In the genomic region with DNA sequence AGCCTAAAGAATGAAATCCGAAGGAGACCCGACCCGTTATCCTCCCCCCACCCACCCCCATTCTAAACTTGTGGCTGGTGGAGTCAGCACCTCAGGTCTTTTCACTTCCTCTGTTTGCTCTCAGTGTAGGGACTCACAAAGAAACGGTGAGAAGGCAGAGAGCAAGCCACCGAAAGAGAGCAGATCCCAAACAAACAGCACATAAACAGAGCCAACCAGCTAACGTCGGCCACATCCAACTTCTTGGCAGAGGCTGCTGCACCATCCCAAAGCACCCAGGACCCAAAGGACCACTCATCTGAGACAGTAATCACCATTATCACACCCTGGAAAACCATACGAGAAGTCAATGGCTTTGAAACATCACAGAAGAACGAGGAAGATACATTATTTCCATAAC, we compare ENCODE assay signal across 8 mouse cellular contexts. TPM values are rescaled to one million over a fixed set of nuclear protein-coding genes. Genes with fewer than 3 reads are reported as not detected.
A peak's percentile ranks its signal among the peaks of the same experiment; 100 is the strongest.
DNase-seq lines count a peak whose midpoint lies in the region; ATAC-seq and TF ChIP-seq lines count a peak whose summit lies in the region.

No protein-coding gene starts in this region.

- peak overlapping the region; percentile 15; the same call in 1 of the 2 replicates for H3K9ac ChIP-seq in neural tube, embryonic 11.5 days (ENCODE audit: low read length)
- peak overlapping the region; percentile 94 for H3K9ac ChIP-seq in forebrain, embryonic 11.5 days (ENCODE audit: low read length)
- H3K9ac ChIP-seq in limb, embryonic 15.5 days = peak overlapping the region; percentile 80
- peak overlapping the region; percentile 74 for H3K9ac ChIP-seq in stomach, postnatal 0 days (ENCODE audit: low read length)

- 56% methylated on average over 9 of the region's 9 CpGs for WGBS in neural tube, embryonic 11.5 days
- WGBS in forebrain, embryonic 11.5 days = 50% methylated on average over 9 of the region's 9 CpGs
- WGBS in limb, embryonic 15.5 days = 31% methylated on average over 9 of the region's 9 CpGs
- 8% methylated on average over 9 of the region's 9 CpGs for WGBS in stomach, postnatal 0 days

- no peak for ATAC-seq in neural tube, embryonic 11.5 days (ENCODE audit: insufficient read depth, low FRiP score, low TSS enrichment)
- no peak for ATAC-seq in forebrain, embryonic 11.5 days (replicated peaks; ENCODE audit: low FRiP score)
- no peak for ATAC-seq in limb, embryonic 15.5 days (ENCODE audit: insufficient number of reproducible peaks, low FRiP score, low TSS enrichment, low read depth)
- no peak for ATAC-seq in stomach, postnatal 0 days (ENCODE audit: low FRiP score, low TSS enrichment)
- ATAC-seq in megakaryocyte progenitor cell, adult 5-6 weeks (replicated peaks; ENCODE audit: poor library complexity) = no peak

- peaks cover 6% of the 10 kb centered on the region; the same call in 1 of the 2 replicates for H3K36me3 ChIP-seq in neural tube, embryonic 11.5 days (ENCODE audit: control insufficient read depth, insufficient read depth, low read length)
- H3K36me3 ChIP-seq in forebrain, embryonic 11.5 days (ENCODE audit: control insufficient read depth, insufficient read depth, low read length) = no peaks in the 10 kb centered on the region; the same call in 1 of the 2 replicates
- peaks cover 26% of the 10 kb centered on the region for H3K36me3 ChIP-seq in limb, embryonic 15.5 days
- H3K36me3 ChIP-seq in stomach, postnatal 0 days (ENCODE audit: control insufficient read depth, insufficient read depth, low read length) = 0 out of 2 replicates have a peak, but pooled peaks cover under 1% of the 10 kb centered on the region

- no peak overlapping the region for H3K27ac ChIP-seq in neural tube, embryonic 11.5 days (ENCODE audit: low read depth, low read length)
- no peak overlapping the region for H3K27ac ChIP-seq in forebrain, embryonic 11.5 days (ENCODE audit: low read depth, low read length)
- H3K27ac ChIP-seq in limb, embryonic 15.5 days = peak overlapping the region; percentile 86; the same call in 1 of the 2 replicates
- H3K27ac ChIP-seq in stomach, postnatal 0 days (replicated peaks) = peak overlapping the region; percentile 72; the same call in 1 of the 2 replicates

- no peaks in the 10 kb centered on the region for H3K9me3 ChIP-seq in neural tube, embryonic 11.5 days (ENCODE audit: control insufficient read depth, low read length)
- H3K9me3 ChIP-seq in forebrain, embryonic 11.5 days (ENCODE audit: control insufficient read depth, low read length) = no peaks in the 10 kb centered on the region
- H3K9me3 ChIP-seq in limb, embryonic 15.5 days = no peaks in the 10 kb centered on the region
- no peaks in the 10 kb centered on the region for H3K9me3 ChIP-seq in stomach, postnatal 0 days (ENCODE audit: control insufficient read depth, low read length)

- peak overlapping the region; percentile 82 for H3K4me3 ChIP-seq in neural tube, embryonic 11.5 days (ENCODE audit: low read depth, low read length)
- H3K4me3 ChIP-seq in forebrain, embryonic 11.5 days (ENCODE audit: low read depth, low read length) = peak overlapping the region; percentile 85
- peak overlapping the region; percentile 80 for H3K4me3 ChIP-seq in limb, embryonic 15.5 days
- H3K4me3 ChIP-seq in stomach, postnatal 0 days (ENCODE audit: low read depth, low read length) = peak overlapping the region; percentile 72

- peaks cover 11% of the 10 kb centered on the region; the same call in 1 of the 2 replicates for H3K4me1 ChIP-seq in neural tube, embryonic 11.5 days (ENCODE audit: control insufficient read depth, insufficient read depth, low read length)
- H3K4me1 ChIP-seq in forebrain, embryonic 11.5 days (replicated peaks; ENCODE audit: control insufficient read depth, insufficient read depth, low read length) = peaks cover 6% of the 10 kb centered on the region
- H3K4me1 ChIP-seq in limb, embryonic 15.5 days = peaks cover 28% of the 10 kb centered on the region
- H3K4me1 ChIP-seq in stomach, postnatal 0 days (replicated peaks; ENCODE audit: control insufficient read depth, insufficient read depth) = peaks cover 6% of the 10 kb centered on the region

- H3K27me3 ChIP-seq in neural tube, embryonic 11.5 days (ENCODE audit: control insufficient read depth, insufficient read depth, low read length) = no peaks in the 10 kb centered on the region
- H3K27me3 ChIP-seq in forebrain, embryonic 11.5 days (ENCODE audit: control insufficient read depth, insufficient read depth, low read length) = no peaks in the 10 kb centered on the region
- H3K27me3 ChIP-seq in limb, embryonic 15.5 days = no peaks in the 10 kb centered on the region
- H3K27me3 ChIP-seq in stomach, postnatal 0 days (ENCODE audit: control insufficient read depth, insufficient read depth, low read length) = no peaks in the 10 kb centered on the region

- TF ChIP-seq CTCF in stomach, postnatal 0 days (IDR thresholded peaks at IDR 0.05; ENCODE audit: low read depth) = no peak

- TF ChIP-seq EP300 in stomach, postnatal 0 days (optimal IDR thresholded peaks at IDR 0.05) = no peak

- DNase-seq in neural tube, embryonic 11.5 days (ENCODE audit: low spot score) = no peak
- DNase-seq in neural tube, embryonic 10.5 days (ENCODE audit: extremely low spot score, low spot score) = no peak
- DNase-seq in forebrain, embryonic 11.5 days (ENCODE audit: low spot score) = no peak
- DNase-seq in stomach, postnatal 0 days (ENCODE audit: low spot score) = no peak
- DNase-seq in left cerebral cortex, adult 9 months (ENCODE audit: low spot score in 2 of 2) = no peak
- DNase-seq in embryo, embryonic 10.5 days (ENCODE audit: low spot score) = no peak

- peak overlapping the region; percentile 69 for H3K4me2 ChIP-seq in neural tube, embryonic 11.5 days (ENCODE audit: low read depth)
- H3K4me2 ChIP-seq in forebrain, embryonic 11.5 days (ENCODE audit: low read depth, low read length, severe bottlenecking) = peak overlapping the region; percentile 91
- peak overlapping the region; percentile 62 for H3K4me2 ChIP-seq in limb, embryonic 15.5 days
- peak overlapping the region; percentile 73 for H3K4me2 ChIP-seq in stomach, postnatal 0 days (replicated peaks; ENCODE audit: low read depth)

RNA-seq across cellular contexts. Expression of a gene that starts 1.1 kb away (rescaled TPM):
- polyA plus RNA-seq in neural tube, embryonic 11.5 days (2014; fragmentation: Nextera tagmentation; extraction: Ambion mirVana) = 2.0 and 2.8 TPM in 2 replicates
- polyA plus RNA-seq in forebrain, embryonic 11.5 days (2014; fragmentation: Nextera tagmentation; extraction: Ambion mirVana) = 1.8 and 1.9 TPM in 2 replicates
- 1.7 and 2.2 TPM in 2 replicates for polyA plus RNA-seq in limb, embryonic 15.5 days (2015; fragmentation: Nextera tagmentation; extraction: Ambion mirVana)
- polyA plus RNA-seq in stomach, postnatal 0 days (2015; fragmentation: Nextera tagmentation; extraction: Ambion mirVana) = 0.73 and 0.75 TPM in 2 replicates
- 16.9 and 17.6 TPM in 2 replicates for total RNA-seq in megakaryocyte progenitor cell, adult 5-6 weeks (2015)
- 17.2 and 28.6 TPM in 2 replicates for total RNA-seq in megakaryocyte progenitor cell, adult 5-6 weeks (2017)

RNA-seq across cellular contexts. Expression of a gene that starts 22.9 kb away (rescaled TPM):
- polyA plus RNA-seq in neural tube, embryonic 11.5 days (2014; fragmentation: Nextera tagmentation; extraction: Ambion mirVana) = 13.3 and 13.7 TPM in 2 replicates
- polyA plus RNA-seq in forebrain, embryonic 11.5 days (2014; fragmentation: Nextera tagmentation; extraction: Ambion mirVana) = 16.3 and 19.5 TPM in 2 replicates
- 17.3 and 19.1 TPM in 2 replicates for polyA plus RNA-seq in limb, embryonic 15.5 days (2015; fragmentation: Nextera tagmentation; extraction: Ambion mirVana)
- 9.0 TPM in 2 replicates for polyA plus RNA-seq in stomach, postnatal 0 days (2015; fragmentation: Nextera tagmentation; extraction: Ambion mirVana)
- 8.8 and 9.3 TPM in 2 replicates for total RNA-seq in megakaryocyte progenitor cell, adult 5-6 weeks (2015)
- 16.7 and 19.2 TPM in 2 replicates for total RNA-seq in megakaryocyte progenitor cell, adult 5-6 weeks (2017)

RNA-seq across cellular contexts. Expression of a gene that starts 32.3 kb away (rescaled TPM):
- not detected in 2 replicates for polyA plus RNA-seq in neural tube, embryonic 11.5 days (2014; fragmentation: Nextera tagmentation; extraction: Ambion mirVana)
- polyA plus RNA-seq in forebrain, embryonic 11.5 days (2014; fragmentation: Nextera tagmentation; extraction: Ambion mirVana) = 0.44 TPM in 1 of 2 replicates, not detected in the other
- 0.35 TPM in 1 of 2 replicates, not detected in the other for polyA plus RNA-seq in limb, embryonic 15.5 days (2015; fragmentation: Nextera tagmentation; extraction: Ambion mirVana)
- polyA plus RNA-seq in stomach, postnatal 0 days (2015; fragmentation: Nextera tagmentation; extraction: Ambion mirVana) = not detected in 2 replicates
- total RNA-seq in megakaryocyte progenitor cell, adult 5-6 weeks (2015) = 0.64 TPM in 1 of 2 replicates, not detected in the other
- 0.30 TPM in 1 of 2 replicates, not detected in the other for total RNA-seq in megakaryocyte progenitor cell, adult 5-6 weeks (2017)

RNA-seq across cellular contexts. Expression of a gene that starts 38.8 kb away (rescaled TPM):
- polyA plus RNA-seq in neural tube, embryonic 11.5 days (2014; fragmentation: Nextera tagmentation; extraction: Ambion mirVana) = 453 and 457 TPM in 2 replicates
- 400 and 454 TPM in 2 replicates for polyA plus RNA-seq in forebrain, embryonic 11.5 days (2014; fragmentation: Nextera tagmentation; extraction: Ambion mirVana)
- 447 and 586 TPM in 2 replicates for polyA plus RNA-seq in limb, embryonic 15.5 days (2015; fragmentation: Nextera tagmentation; extraction: Ambion mirVana)
- 585 and 586 TPM in 2 replicates for polyA plus RNA-seq in stomach, postnatal 0 days (2015; fragmentation: Nextera tagmentation; extraction: Ambion mirVana)
- total RNA-seq in megakaryocyte progenitor cell, adult 5-6 weeks (2015) = 1,765 and 1,897 TPM in 2 replicates
- 1,416 and 1,747 TPM in 2 replicates for total RNA-seq in megakaryocyte progenitor cell, adult 5-6 weeks (2017)

RNA-seq across cellular contexts. Expression of a gene that starts 40.2 kb away (rescaled TPM):
- polyA plus RNA-seq in neural tube, embryonic 11.5 days (2014; fragmentation: Nextera tagmentation; extraction: Ambion mirVana) = 545 and 553 TPM in 2 replicates
- polyA plus RNA-seq in forebrain, embryonic 11.5 days (2014; fragmentation: Nextera tagmentation; extraction: Ambion mirVana) = 463 and 510 TPM in 2 replicates
- polyA plus RNA-seq in limb, embryonic 15.5 days (2015; fragmentation: Nextera tagmentation; extraction: Ambion mirVana) = 413 and 414 TPM in 2 replicates
- polyA plus RNA-seq in stomach, postnatal 0 days (2015; fragmentation: Nextera tagmentation; extraction: Ambion mirVana) = 405 and 438 TPM in 2 replicates
- total RNA-seq in megakaryocyte progenitor cell, adult 5-6 weeks (2015) = 114 and 126 TPM in 2 replicates
- total RNA-seq in megakaryocyte progenitor cell, adult 5-6 weeks (2017) = 158 and 185 TPM in 2 replicates

Comparison
In these comparisons a context has a peak if more than half of its experiments do, and no peak if none do; other contexts are left out.
1. H3K27ac ChIP-seq: peak in limb, embryonic 15.5 days (single experiment) and stomach, postnatal 0 days (single experiment); none in neural tube, embryonic 11.5 days (single experiment) and forebrain, embryonic 11.5 days (single experiment).
2. H3K9ac ChIP-seq: peak in every context shown above with its lines; median percentile 94 in forebrain, embryonic 11.5 days; 80 in limb, embryonic 15.5 days; 74 in stomach, postnatal 0 days; 15 in neural tube, embryonic 11.5 days.
3. Peak in every context shown above with its lines, with median percentiles within 50 percentile points of each other: H3K4me2 ChIP-seq and H3K4me3 ChIP-seq.